Mouse (Mus musculus): ENCODE measurements around the gene Exoc3l2. TPM values are rescaled to one million over a fixed set of nuclear protein-coding genes. Genes with fewer than 3 reads are reported as not detected.

The Exoc3l2 gene
- not detected for total RNA-seq (2023)

GRCm38 (mm10) chr7:19462884-19463381 lies at the start of gene Exoc3l2:
Gene Exoc3l2 (plus strand): TSS chr7:19463331.

GRCm38 (mm10) chr7:19458591-19459111 lies 4.5 kb upstream of the Exoc3l2 start, which contains the start of gene Mark4:
Gene Mark4 (minus strand): TSS chr7:19458821.

GRCm38 (mm10) chr7:19508150-19508923 lies 45.2 kb downstream of the Exoc3l2 start, which contains the start of the genes Bloc1s3 and Trappc6a:
Gene Bloc1s3 (minus strand): TSS chr7:19508367.
Gene Trappc6a (plus strand): TSS chr7:19508395.

GRCm38 (mm10) chr7:19517652-19518365 lies 54.7 kb downstream of the Exoc3l2 start, which contains the start of gene Nkpd1:
Gene Nkpd1 (plus strand): TSS chr7:19517838.

Other genes with a start within 250 kb of the Exoc3l2 start
- gene Opa3, start 235.0 kb upstream of the Exoc3l2 start, total RNA-seq (2023): 42.1 TPM
- gene Vasp, start 191.5 kb upstream of the Exoc3l2 start, total RNA-seq (2023): 262 TPM
- gene Ppm1n, start 183.3 kb upstream of the Exoc3l2 start, total RNA-seq (2023): 0.76 TPM
- gene Rtn2, start 180.7 kb upstream of the Exoc3l2 start, total RNA-seq (2023): not detected
- gene Fosb, start 153.3 kb upstream of the Exoc3l2 start, total RNA-seq (2023): 701 TPM
- gene Ercc1, start 118.6 kb upstream of the Exoc3l2 start, total RNA-seq (2023): 67.1 TPM
- 9.0 TPM for gene Cd3eap, start 103.8 kb upstream of the Exoc3l2 start, total RNA-seq (2023)
- gene Ppp1r13l, start 103.6 kb upstream of the Exoc3l2 start, total RNA-seq (2023): 1.3 TPM
- gene Ercc2, start 81.3 kb upstream of the Exoc3l2 start, total RNA-seq (2023): 69.8 TPM
- gene Klc3, start 59.2 kb upstream of the Exoc3l2 start, total RNA-seq (2023): 5.9 TPM
- not detected for gene Ckm, start 58.6 kb upstream of the Exoc3l2 start, total RNA-seq (2023)
- gene Mark4, start 4.5 kb upstream of the Exoc3l2 start, total RNA-seq (2023): 26.5 TPM
- gene Bloc1s3, start 45.0 kb downstream of the Exoc3l2 start, total RNA-seq (2023): 3.3 TPM
- gene Trappc6a, start 45.1 kb downstream of the Exoc3l2 start, total RNA-seq (2023): 23.3 TPM
- gene Nkpd1, start 54.5 kb downstream of the Exoc3l2 start, total RNA-seq (2023): not detected
- gene Ppp1r37, start 99.7 kb downstream of the Exoc3l2 start, total RNA-seq (2023): 56.4 TPM
- gene Zfp296, start 114.0 kb downstream of the Exoc3l2 start, total RNA-seq (2023): 1.5 TPM
- 42.3 TPM for gene Gemin7, start 114.3 kb downstream of the Exoc3l2 start, total RNA-seq (2023)
- gene Clasrp, start 141.2 kb downstream of the Exoc3l2 start, total RNA-seq (2023): 87.2 TPM
- gene Relb, start 166.1 kb downstream of the Exoc3l2 start, total RNA-seq (2023): 67.9 TPM
- gene Clptm1, start 201.7 kb downstream of the Exoc3l2 start, total RNA-seq (2023): 87.9 TPM
- gene Apoc2, start 214.6 kb downstream of the Exoc3l2 start, total RNA-seq (2023): not detected
- gene Gm44805, start 218.1 kb downstream of the Exoc3l2 start, total RNA-seq (2023): not detected
- gene Apoc4, start 218.1 kb downstream of the Exoc3l2 start, total RNA-seq (2023): not detected
- gene Apoc1, start 229.3 kb downstream of the Exoc3l2 start, total RNA-seq (2023): not detected
- gene Apoe, start 235.9 kb downstream of the Exoc3l2 start, total RNA-seq (2023): 36.3 TPM

Measured in CD4-positive naive resting alpha-beta T cell, adult 76 days (primary cell).